Mouse (Mus musculus): ENCODE data around the gene Olfr791.

GRCm38 (mm10) chr10:129549354-129549753, 27.8 kb downstream of the Olfr791 start:
- TF ChIP-seq EP300 (IDR thresholded peaks at IDR 0.05; ENCODE audit: low read depth) (no peak), CTCF (IDR thresholded peaks at IDR 0.05; ENCODE audit: low read depth) (no peak)

Measured in liver, embryonic 14.5 days (tissue).